Mouse (Mus musculus) myocyte (in vitro differentiated cells): ENCODE results near the gene Krtap19-4. TPM values are rescaled to one million over a fixed set of nuclear protein-coding genes. Genes with fewer than 3 reads are reported as not detected.

Source experiments
- H3K27me3 ChIP-seq: one replicate; pipeline ENCODE4 v1.6.1; 2011; ENCODE audit not compliant: control insufficient read depth, insufficient read depth, insufficient read length
- H3K36me3 ChIP-seq: one replicate; pipeline ENCODE4 v1.6.1; 2011; ENCODE audit not compliant: control insufficient read depth, insufficient read depth
- H3K4me2 ChIP-seq: one replicate; pipeline ENCODE4 v1.6.1; 2011; ENCODE audit warnings: low read depth, control low read depth
- H3K4me3 ChIP-seq: one replicate; pipeline ENCODE4 v1.5.1; 2011; ENCODE audit warnings: mild to moderate bottlenecking, control low read depth, moderate library complexity
- H3K79me2 ChIP-seq: one replicate; pipeline ENCODE4 v1.6.1; 2011; ENCODE audit not compliant: control insufficient read depth, insufficient read depth
- H3ac ChIP-seq: one replicate; pipeline ENCODE4 v1.6.1; 2011; ENCODE audit not compliant: control insufficient read depth, insufficient read length
- CEBPB ChIP-seq: IDR thresholded peaks from 2 replicates; pipeline ENCODE4 v1.6.1; 2011; ENCODE audit warnings: mild to moderate bottlenecking, moderate library complexity; ENCODE audit not compliant: poor library complexity, insufficient read depth, severe bottlenecking
- E2F4 ChIP-seq: IDR thresholded peaks from one replicate; pipeline ENCODE4 v1.6.1; 2011; ENCODE audit warnings: mild to moderate bottlenecking, control low read depth, moderate library complexity; ENCODE audit not compliant: insufficient read depth
- MAX ChIP-seq: IDR thresholded peaks from one replicate; pipeline ENCODE4 v1.6.1; 2011; ENCODE audit warnings: low read depth, mild to moderate bottlenecking, control low read depth
- MYOD1 ChIP-seq, 3 experiments: IDR thresholded peaks; one replicate each; pipeline ENCODE4 v1.6.1; 2011; ENCODE audit warnings: control low read depth in 2 of 3, low read depth in 2 of 3, mild to moderate bottlenecking in 2 of 3, moderate library complexity in 1 of 3; ENCODE audit not compliant: insufficient read length in 2 of 3, control insufficient read depth in 1 of 3
- MYOG ChIP-seq, 3 experiments: IDR thresholded peaks; one replicate each; pipeline ENCODE4 v1.6.1; 2011; ENCODE audit warnings: control low read depth in 2 of 3, low read depth in 2 of 3, mild to moderate bottlenecking in 2 of 3; ENCODE audit not compliant: insufficient read length in 2 of 3, control insufficient read depth in 1 of 3, insufficient read depth in 1 of 3
- POLR2A ChIP-seq: IDR thresholded peaks from one replicate; pipeline ENCODE4 v1.6.1; 2011; ENCODE audit warnings: low read depth, mild to moderate bottlenecking, control low read depth, moderate library complexity; ENCODE audit not compliant: insufficient read length
- POLR2AphosphoS2 ChIP-seq: IDR thresholded peaks from one replicate; pipeline ENCODE4 v1.6.1; 2011; ENCODE audit warnings: low read depth, control low read depth; ENCODE audit not compliant: insufficient read length
- REST ChIP-seq: IDR thresholded peaks from one replicate; pipeline ENCODE4 v1.6.1; 2011; ENCODE audit warnings: mild to moderate bottlenecking, control low read depth, moderate library complexity; ENCODE audit not compliant: insufficient read depth, insufficient read length
- SRF ChIP-seq: IDR thresholded peaks from one replicate; pipeline ENCODE4 v1.6.1; 2011; ENCODE audit warnings: low read depth; ENCODE audit not compliant: control insufficient read depth, insufficient read length
- TCF12 ChIP-seq: IDR thresholded peaks from one replicate; pipeline ENCODE4 v1.6.1; 2011; ENCODE audit warnings: mild to moderate bottlenecking, control low read depth; ENCODE audit not compliant: poor library complexity, insufficient read depth, severe bottlenecking
- TCF3 ChIP-seq: IDR thresholded peaks from one replicate; pipeline ENCODE4 v1.6.1; 2011; ENCODE audit warnings: low read depth, control low read depth; ENCODE audit not compliant: insufficient read length
- USF1 ChIP-seq: IDR thresholded peaks from one replicate; pipeline ENCODE4 v1.6.1; 2011; ENCODE audit warnings: low read depth, mild to moderate bottlenecking, control low read depth, moderate library complexity
- polyA plus RNA-seq: library from polyadenylated mRNA; unstranded; fragments of >200 nt; fragmentation: generic; extraction: Trizol; gene quantifications from one replicate; pipeline ENCODE4 v1.2.1, GENCODE M21; 2012; ENCODE audit warnings: missing spikeins

Krtap19-4 gene
- polyA plus RNA-seq, 1 experiment: not detected

- H3K4me2 ChIP-seq: no peak overlapping the region
- no peaks in the 10 kb centered on the region for H3K79me2 ChIP-seq
- no peak overlapping the region for H3ac ChIP-seq
- H3K4me3 ChIP-seq: no peak overlapping the region
- no peak for TF ChIP-seq USF1
- no peak for TF ChIP-seq MAX
- TF ChIP-seq POLR2AphosphoS2: no peak
- no peak for TF ChIP-seq MYOD1 (IDR thresholded peaks at IDR 0.05; ENCODE audit: control insufficient read depth in 1 of 3, insufficient read length in 2 of 3, low read depth in 2 of 3)
- no peak for TF ChIP-seq MYOG (IDR thresholded peaks at IDR 0.05; ENCODE audit: control insufficient read depth in 1 of 3, insufficient read depth in 1 of 3, insufficient read length in 2 of 3, low read depth in 2 of 3)
- TF ChIP-seq REST: no peak
- TF ChIP-seq SRF: no peak
- TF ChIP-seq E2F4: no peak
- TF ChIP-seq CEBPB: no peak
- no peak for TF ChIP-seq TCF3
- no peak for TF ChIP-seq POLR2A
- no peak for TF ChIP-seq TCF12
- no peaks in the 10 kb centered on the region for H3K27me3 ChIP-seq
- H3K36me3 ChIP-seq: no peaks in the 10 kb centered on the region
Measured at GRCm38 (mm10) chr16:88847363-88847762, 37.5 kb downstream of the Krtap19-4 start.

Other genes with a start within 250 kb of the Krtap19-4 start
- not detected for gene Krtap26-1, start 237.3 kb downstream of the Krtap19-4 start, polyA plus RNA-seq
- not detected for gene Krtap27-1, start 213.4 kb downstream of the Krtap19-4 start, polyA plus RNA-seq
- gene 2310061N02Rik, start 177.1 kb downstream of the Krtap19-4 start, polyA plus RNA-seq: not detected
- not detected for gene Krtap13-1, start 156.2 kb downstream of the Krtap19-4 start, polyA plus RNA-seq
- not detected for gene Krtap13, start 133.5 kb downstream of the Krtap19-4 start, polyA plus RNA-seq
- gene 2310034C09Rik, start 126.2 kb downstream of the Krtap19-4 start, polyA plus RNA-seq: not detected
- gene 2310057N15Rik, start 110.9 kb downstream of the Krtap19-4 start, polyA plus RNA-seq: not detected
- gene Gm5965, start 107.2 kb downstream of the Krtap19-4 start, polyA plus RNA-seq: not detected
- gene Gm20741, start 72.9 kb downstream of the Krtap19-4 start, polyA plus RNA-seq: not detected
- gene Krtap15, start 64.9 kb downstream of the Krtap19-4 start, polyA plus RNA-seq: not detected
- not detected for gene Krtap14, start 58.9 kb downstream of the Krtap19-4 start, polyA plus RNA-seq
- not detected for gene Krtap19-1, start 15.7 kb downstream of the Krtap19-4 start, polyA plus RNA-seq
- gene Krtap19-2, start 10.8 kb downstream of the Krtap19-4 start, polyA plus RNA-seq: not detected
- not detected for gene Krtap19-3, start 7.1 kb downstream of the Krtap19-4 start, polyA plus RNA-seq
- gene Krtap19-5, start 11.4 kb upstream of the Krtap19-4 start, polyA plus RNA-seq: not detected
- gene Krtap19-9b, start 47.2 kb upstream of the Krtap19-4 start, polyA plus RNA-seq: not detected
- not detected for gene Krtap16-3, start 77.8 kb upstream of the Krtap19-4 start, polyA plus RNA-seq
- not detected for gene Krtap22-2, start 125.7 kb upstream of the Krtap19-4 start, polyA plus RNA-seq
- not detected for gene Gm10229, start 130.2 kb upstream of the Krtap19-4 start, polyA plus RNA-seq
- gene Krtap6-1, start 146.6 kb upstream of the Krtap19-4 start, polyA plus RNA-seq: not detected
- gene Gm10228, start 156.4 kb upstream of the Krtap19-4 start, polyA plus RNA-seq: not detected
- not detected for gene Krtap6-5, start 162.8 kb upstream of the Krtap19-4 start, polyA plus RNA-seq
- not detected for gene 1110025L11Rik, start 178.9 kb upstream of the Krtap19-4 start, polyA plus RNA-seq
- not detected for gene Krtap6-3, start 198.9 kb upstream of the Krtap19-4 start, polyA plus RNA-seq